Mouse (Mus musculus) CD4-positive, CD25-positive, alpha-beta regulatory T cell (primary cell): ENCODE data around the gene Mettl21a. TPM values are rescaled to one million over a fixed set of nuclear protein-coding genes. Genes with fewer than 3 reads are reported as not detected.

ENCODE experiments used
- polyA plus RNA-seq: library from polyadenylated mRNA; unstranded; fragments of 100-300 nt; shearing (Covaris generic); gene quantifications from one replicate; pipeline ENCODE4 v1.2.1, GENCODE M21; 2017

Mettl21a gene
- polyA plus RNA-seq: 24.1 TPM

GRCm38 (mm10) chr1:64616881-64617714, at the start of gene Mettl21a:
Mettl21a (minus strand) TSS chr1:64617242.

Other genes starting within 250 kb of the Mettl21a start
- 70.8 TPM for gene Creb1, start 84.6 kb downstream of the Mettl21a start, polyA plus RNA-seq
- 4.1 TPM for gene Ccnyl1, start 73.2 kb upstream of the Mettl21a start, polyA plus RNA-seq
- 0.28 TPM for gene Fzd5, start 120.5 kb upstream of the Mettl21a start, polyA plus RNA-seq